8 mouse cellular contexts compared by ENCODE assay signal in the genomic region with DNA sequence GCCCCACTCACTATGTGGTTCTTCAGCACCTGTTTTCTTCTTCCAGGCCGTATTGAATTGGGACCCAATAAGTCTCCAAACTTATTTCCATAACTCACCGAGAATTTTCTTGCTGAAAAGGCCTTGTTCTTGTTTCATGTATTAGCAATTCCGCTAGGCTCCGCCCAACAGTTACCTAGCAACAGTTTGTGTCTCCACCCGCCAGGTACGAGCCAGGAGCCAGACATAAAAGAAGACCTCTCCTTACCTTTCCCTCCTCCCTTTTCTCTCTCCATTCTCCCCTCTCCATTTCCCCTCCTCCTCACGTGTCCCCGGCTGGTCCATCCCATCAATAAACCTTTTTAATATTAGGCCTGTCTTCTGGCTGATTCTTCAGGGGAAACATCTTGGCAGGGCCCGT. TPM values are rescaled to one million over a fixed set of nuclear protein-coding genes. Genes with fewer than 3 reads are reported as not detected.
A peak's percentile ranks its signal among the peaks of the same experiment; 100 is the strongest.
DNase-seq lines count a peak whose midpoint lies in the region; ATAC-seq lines count a peak whose summit lies in the region.

No protein-coding gene starts in this region.

- ATAC-seq in hindbrain, embryonic 16.5 days: no peak
- ATAC-seq in liver, embryonic 12.5 days: no peak
- ATAC-seq in stomach, embryonic 15.5 days (ENCODE audit: insufficient read depth, low FRiP score, low read depth): no peak

- H3K4me2 ChIP-seq in hindbrain, embryonic 16.5 days (ENCODE audit: low read length): peak overlapping the region; percentile 18; the same call in 1 of the 2 replicates
- peak overlapping the region; percentile 57 for H3K4me2 ChIP-seq in liver, embryonic 12.5 days
- H3K4me2 ChIP-seq in stomach, embryonic 15.5 days: peak overlapping the region; percentile 14

- no peaks in the 10 kb centered on the region for H3K9me3 ChIP-seq in hindbrain, embryonic 16.5 days (ENCODE audit: control insufficient read depth, low read length)
- no peaks in the 10 kb centered on the region for H3K9me3 ChIP-seq in liver, embryonic 12.5 days (replicated peaks)
- no peaks in the 10 kb centered on the region for H3K9me3 ChIP-seq in stomach, embryonic 15.5 days

- H3K27ac ChIP-seq in hindbrain, embryonic 16.5 days (ENCODE audit: low read depth, low read length): no peak overlapping the region
- H3K27ac ChIP-seq in liver, embryonic 12.5 days: 0 out of 2 replicates have a peak overlapping the region, but pooled peaks have one; percentile 32
- 0 out of 2 replicates have a peak overlapping the region, but pooled peaks have one; percentile 5 for H3K27ac ChIP-seq in stomach, embryonic 15.5 days

- H3K9ac ChIP-seq in hindbrain, embryonic 16.5 days (ENCODE audit: low read depth, low read length): no peak overlapping the region
- 0 out of 2 replicates have a peak overlapping the region, but pooled peaks have one; percentile 8 for H3K9ac ChIP-seq in liver, embryonic 12.5 days
- no peak overlapping the region for H3K9ac ChIP-seq in stomach, embryonic 15.5 days

- 20% methylated on average over 9 of the region's 9 CpGs for WGBS in hindbrain, embryonic 16.5 days
- 47% methylated on average over 9 of the region's 9 CpGs for WGBS in liver, embryonic 12.5 days (ENCODE audit: insufficient replicate concordance)
- 22% methylated on average over 9 of the region's 9 CpGs for WGBS in stomach, embryonic 15.5 days

- H3K27me3 ChIP-seq in hindbrain, embryonic 16.5 days (replicated peaks; ENCODE audit: control insufficient read depth, insufficient read depth, low read length): no peaks in the 10 kb centered on the region
- 0 out of 2 replicates have a peak, but pooled peaks cover 5% of the 10 kb centered on the region for H3K27me3 ChIP-seq in liver, embryonic 12.5 days (replicated peaks)
- H3K27me3 ChIP-seq in stomach, embryonic 15.5 days (replicated peaks): no peaks in the 10 kb centered on the region

- H3K4me1 ChIP-seq in hindbrain, embryonic 16.5 days (ENCODE audit: control insufficient read depth, insufficient read depth, low read depth, low read length): peaks cover 15% of the 10 kb centered on the region
- peaks cover 39% of the 10 kb centered on the region for H3K4me1 ChIP-seq in liver, embryonic 12.5 days
- peaks cover 11% of the 10 kb centered on the region; the same call in 1 of the 2 replicates for H3K4me1 ChIP-seq in stomach, embryonic 15.5 days

- H3K36me3 ChIP-seq in hindbrain, embryonic 16.5 days (ENCODE audit: control insufficient read depth, insufficient read depth, low read length): no peaks in the 10 kb centered on the region
- no peaks in the 10 kb centered on the region for H3K36me3 ChIP-seq in liver, embryonic 12.5 days
- H3K36me3 ChIP-seq in stomach, embryonic 15.5 days: no peaks in the 10 kb centered on the region

- no peak overlapping the region for H3K4me3 ChIP-seq in hindbrain, embryonic 16.5 days (ENCODE audit: low read length)
- H3K4me3 ChIP-seq in liver, embryonic 12.5 days: peak overlapping the region; percentile 24; the same call in 1 of the 2 replicates
- no peak overlapping the region for H3K4me3 ChIP-seq in stomach, embryonic 15.5 days (replicated peaks)

- peak; percentile 42 to 65 for DNase-seq in lung, adult 18-20 months
- DNase-seq in lung, postnatal 25 days (ENCODE audit: low spot score): no peak
- DNase-seq in layer of hippocampus, postnatal 14 days (ENCODE audit: low spot score in 2 of 2): no peak
- DNase-seq in cerebellum, adult 9-10 months: no peak
- DNase-seq in layer of hippocampus, adult 9-10 months (ENCODE audit: low spot score): no peak

RNA-seq across cellular contexts. Expression of gene Tsc1, which starts 2.7 kb away (rescaled TPM):
- polyA plus RNA-seq in hindbrain, embryonic 16.5 days (2015; fragmentation: Nextera tagmentation; extraction: Ambion mirVana): 28.8 and 30.6 TPM in 2 replicates
- polyA plus RNA-seq in liver, embryonic 12.5 days (2016; fragmentation: Nextera tagmentation; extraction: Ambion mirVana): 12.5 and 13.6 TPM in 2 replicates
- 18.7 and 18.9 TPM in 2 replicates for polyA plus RNA-seq in stomach, embryonic 15.5 days (2015; fragmentation: Nextera tagmentation; extraction: Ambion mirVana)
- total RNA-seq in layer of hippocampus, postnatal 14 days (2021): 10 to 100 TPM; 39.7 to 43.6 TPM

RNA-seq across cellular contexts. Expression of gene Gfi1b, which starts 16.6 kb away (rescaled TPM):
- polyA plus RNA-seq in hindbrain, embryonic 16.5 days (2015; fragmentation: Nextera tagmentation; extraction: Ambion mirVana): not detected in 2 replicates
- polyA plus RNA-seq in liver, embryonic 12.5 days (2016; fragmentation: Nextera tagmentation; extraction: Ambion mirVana): 117 and 121 TPM in 2 replicates
- polyA plus RNA-seq in stomach, embryonic 15.5 days (2015; fragmentation: Nextera tagmentation; extraction: Ambion mirVana): 3.1 and 6.9 TPM in 2 replicates
- total RNA-seq in layer of hippocampus, postnatal 14 days (2021): not detected

RNA-seq across cellular contexts. Expression of gene Gtf3c5, which starts 54.8 kb away (rescaled TPM):
- polyA plus RNA-seq in hindbrain, embryonic 16.5 days (2015; fragmentation: Nextera tagmentation; extraction: Ambion mirVana): 39.5 and 44.1 TPM in 2 replicates
- polyA plus RNA-seq in liver, embryonic 12.5 days (2016; fragmentation: Nextera tagmentation; extraction: Ambion mirVana): 24.9 and 26.3 TPM in 2 replicates
- 33.6 and 41.8 TPM in 2 replicates for polyA plus RNA-seq in stomach, embryonic 15.5 days (2015; fragmentation: Nextera tagmentation; extraction: Ambion mirVana)
- total RNA-seq in layer of hippocampus, postnatal 14 days (2021): 10 to 100 TPM; 17.0 to 18.1 TPM

Comparison
In these comparisons a context has a peak if more than half of its experiments do, and no peak if none do; other contexts are left out.
1. DNase-seq: peak in lung, adult 18-20 months (2 of 2); none in lung, postnatal 25 days (single experiment), layer of hippocampus, postnatal 14 days (0 of 2), cerebellum, adult 9-10 months (single experiment) and layer of hippocampus, adult 9-10 months (single experiment).
2. RNA of gene Gfi1b, which starts 16.6 kb away (polyA plus RNA-seq): 117 to 121 TPM in liver, embryonic 12.5 days; 3.1 to 6.9 TPM in stomach, embryonic 15.5 days and not detected in hindbrain, embryonic 16.5 days; every median in the first group is over 10 times any median in the second.
3. Peak in every context shown above with its lines, with median percentiles within 50 percentile points of each other: H3K4me2 ChIP-seq.